Mouse (Mus musculus): ENCODE data around the gene Mgat5b.

Gene Mgat5b

GRCm38 (mm10) chr11:117030471-117031101 is 111.9 kb downstream of the Mgat5b start:
- no peak for DNase-seq (ENCODE audit: low read depth)

GRCm38 (mm10) chr11:117031249-117031648 is 112.6 kb downstream of the Mgat5b start:
- peak; percentile 20 for DNase-seq (ENCODE audit: low read depth)

GRCm38 (mm10) chr11:117035661-117036336 is 117.1 kb downstream of the Mgat5b start:
- no peak for DNase-seq (ENCODE audit: low read depth)

Data from NIH3T3 (cell line).